Mouse (Mus musculus): ENCODE results near the gene Rtca.

The Rtca gene

DNA sequence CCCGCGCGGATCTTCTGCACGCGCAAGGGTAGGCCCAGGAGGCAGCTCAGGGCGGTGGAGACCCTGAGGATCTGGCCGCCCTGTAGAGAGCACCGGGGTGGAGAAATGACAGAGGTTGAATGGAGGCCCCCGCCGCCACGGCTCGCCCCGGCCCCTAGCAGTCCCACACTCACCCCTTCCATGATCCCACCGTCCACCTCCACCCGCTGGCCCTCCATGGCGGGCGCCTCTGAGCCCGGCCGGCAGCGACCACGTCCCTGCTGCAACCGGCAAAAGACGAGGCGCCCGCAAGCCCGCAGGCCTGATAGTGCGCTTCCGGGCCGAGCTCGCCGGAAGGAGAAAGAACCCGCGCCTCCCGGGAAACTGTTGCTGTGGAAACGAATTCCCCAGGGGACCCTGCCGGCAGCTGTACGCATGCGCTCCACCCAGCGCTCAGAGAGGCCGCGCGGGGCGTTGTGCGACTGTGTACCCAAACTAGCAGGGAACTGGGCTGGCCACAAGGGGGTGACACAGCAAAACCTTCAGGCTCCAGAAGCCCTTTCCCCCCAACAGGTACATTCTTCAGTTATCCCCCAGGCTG, at the start of gene Rtca:
Gene Rtca (minus strand): TSS at position 437 of the 580 bp plus-strand sequence.
- H3K36me3 ChIP-seq (ENCODE audit: control insufficient read depth, insufficient read depth, low read length, poor library complexity, severe bottlenecking) = peaks cover 9% of the 10 kb centered on the region
- peak; percentile 99 for DNase-seq (ENCODE audit: low read depth, low spot score)
- H3K27me3 ChIP-seq (ENCODE audit: control insufficient read depth, insufficient read depth, low read length, poor library complexity, severe bottlenecking) = no peaks in the 10 kb centered on the region

DNA sequence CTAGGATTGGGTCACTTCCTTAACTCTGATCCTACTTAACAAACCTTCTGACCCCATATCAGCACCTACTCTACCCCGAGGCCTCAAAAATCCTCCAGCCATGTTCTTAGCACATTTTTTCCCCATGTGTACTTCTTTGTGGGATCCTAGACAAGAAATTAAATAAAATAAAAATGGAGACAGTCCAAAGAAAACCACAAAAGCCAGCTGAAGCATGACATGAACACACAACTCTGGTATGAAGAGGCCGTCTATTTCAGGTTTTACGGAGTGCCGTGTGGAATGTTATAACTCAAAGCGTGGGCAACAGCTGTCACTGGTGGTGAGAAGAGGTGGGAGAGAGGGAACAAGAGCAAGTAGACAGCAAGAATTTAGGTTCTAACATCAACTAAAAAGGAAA, 43.4 kb upstream of the Rtca start:
- Histone ChIP-seq H3K36me3 (ENCODE audit: control insufficient read depth, insufficient read depth, low read length, poor library complexity, severe bottlenecking) (no peaks in the 10 kb centered on the region; the same call in 1 of the 2 replicates), H3K27me3 (ENCODE audit: control insufficient read depth, insufficient read depth, low read length, poor library complexity, severe bottlenecking) (no peaks in the 10 kb centered on the region)
- DNase-seq (ENCODE audit: low read depth, low spot score) = no peak

DNA sequence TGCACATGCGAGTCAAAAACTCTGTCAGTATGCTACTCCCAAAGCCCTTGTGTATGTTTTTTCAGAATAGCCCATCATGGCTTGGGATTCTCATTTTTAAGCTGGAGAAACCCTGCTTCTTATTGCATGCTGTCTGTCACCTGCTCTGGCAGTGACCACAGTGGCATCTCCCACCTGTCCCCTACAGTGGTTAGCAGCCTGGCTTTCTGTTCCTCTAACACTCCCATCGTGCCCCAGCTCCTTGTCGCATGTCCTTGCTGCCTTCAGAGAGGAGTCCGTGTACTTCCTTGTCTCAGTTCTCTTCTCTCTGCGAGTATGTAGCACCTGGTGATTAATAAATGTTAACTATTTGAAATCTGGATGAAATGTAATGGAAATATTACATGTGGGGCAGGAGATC, 39.4 kb upstream of the Rtca start:
- no peaks in the 10 kb centered on the region for H3K27me3 ChIP-seq (ENCODE audit: control insufficient read depth, insufficient read depth, low read length, poor library complexity, severe bottlenecking)
- no peak for DNase-seq (ENCODE audit: low read depth, low spot score)
- H3K36me3 ChIP-seq (ENCODE audit: control insufficient read depth, insufficient read depth, low read length, poor library complexity, severe bottlenecking) = peaks cover 2% of the 10 kb centered on the region

DNA sequence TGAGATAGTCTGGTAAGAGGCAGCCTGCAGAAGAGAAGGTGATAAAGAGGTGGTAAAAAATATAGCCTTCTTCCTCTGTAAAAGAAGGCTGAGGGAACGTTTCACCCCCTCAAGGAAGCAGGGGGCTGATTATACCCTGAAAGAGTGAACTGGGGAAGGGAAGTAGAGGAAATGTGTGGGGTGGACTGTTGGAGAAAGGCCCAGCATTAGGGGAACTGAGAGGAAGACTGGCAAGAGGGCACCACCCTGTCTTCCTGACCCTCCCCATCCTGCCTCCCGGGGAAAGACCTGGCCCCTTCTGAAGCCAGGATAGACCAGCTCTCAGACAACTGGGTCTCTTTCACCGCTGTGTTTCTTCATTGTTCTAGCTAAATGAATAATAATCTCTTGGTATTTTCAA, 34.5 kb upstream of the Rtca start:
- DNase-seq (ENCODE audit: low read depth, low spot score) = no peak
- Histone ChIP-seq H3K27me3 (ENCODE audit: control insufficient read depth, insufficient read depth, low read length, poor library complexity, severe bottlenecking) (no peaks in the 10 kb centered on the region), H3K36me3 (ENCODE audit: control insufficient read depth, insufficient read depth, low read length, poor library complexity, severe bottlenecking) (peaks cover 14% of the 10 kb centered on the region)

DNA sequence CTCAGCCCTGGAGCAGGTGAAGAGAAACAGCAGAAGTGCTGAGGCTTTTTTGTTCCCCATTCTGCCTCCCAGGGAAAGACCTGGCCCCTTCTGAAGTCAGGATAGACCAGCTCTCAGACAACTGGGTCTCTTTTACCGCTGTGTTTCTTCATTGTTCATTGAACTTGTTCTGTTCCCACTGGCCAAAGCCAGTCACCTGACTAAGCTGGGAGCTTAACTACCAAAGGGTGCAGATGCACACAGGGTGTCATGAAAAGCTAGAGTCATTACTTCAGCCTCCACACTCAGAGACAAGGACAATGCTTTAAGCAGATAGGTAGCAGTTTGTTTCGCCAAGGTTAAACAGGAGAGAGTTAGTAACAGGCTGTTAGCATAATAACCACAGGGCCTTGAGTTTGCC, 34.1 kb upstream of the Rtca start:
- H3K36me3 ChIP-seq (ENCODE audit: control insufficient read depth, insufficient read depth, low read length, poor library complexity, severe bottlenecking) = peaks cover 14% of the 10 kb centered on the region
- H3K27me3 ChIP-seq (ENCODE audit: control insufficient read depth, insufficient read depth, low read length, poor library complexity, severe bottlenecking) = no peaks in the 10 kb centered on the region
- no peak for DNase-seq (ENCODE audit: low read depth, low spot score)

DNA sequence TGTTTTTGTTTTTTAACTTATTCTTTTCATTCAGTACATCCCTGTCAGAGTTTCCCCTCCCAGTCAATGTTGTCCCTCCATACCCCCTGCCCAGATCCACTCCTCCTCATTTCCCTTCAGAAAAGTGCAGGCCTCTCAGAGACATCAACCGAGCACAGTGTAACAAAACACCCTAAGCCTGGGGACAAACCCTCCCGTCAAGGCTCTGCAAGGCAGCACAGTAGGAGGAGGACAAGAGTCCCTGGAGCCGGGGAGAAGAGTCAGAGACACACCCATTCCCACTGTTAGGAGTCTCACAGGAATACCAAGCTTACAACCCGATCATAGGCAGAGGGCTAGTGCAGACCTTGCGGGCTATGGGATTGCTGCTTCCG, 29.2 kb upstream of the Rtca start:
- Histone ChIP-seq H3K27me3 (ENCODE audit: control insufficient read depth, insufficient read depth, low read length, poor library complexity, severe bottlenecking) (no peaks in the 10 kb centered on the region), H3K36me3 (ENCODE audit: control insufficient read depth, insufficient read depth, low read length, poor library complexity, severe bottlenecking) (peaks cover 15% of the 10 kb centered on the region)
- DNase-seq (ENCODE audit: low read depth, low spot score) = no peak

DNA sequence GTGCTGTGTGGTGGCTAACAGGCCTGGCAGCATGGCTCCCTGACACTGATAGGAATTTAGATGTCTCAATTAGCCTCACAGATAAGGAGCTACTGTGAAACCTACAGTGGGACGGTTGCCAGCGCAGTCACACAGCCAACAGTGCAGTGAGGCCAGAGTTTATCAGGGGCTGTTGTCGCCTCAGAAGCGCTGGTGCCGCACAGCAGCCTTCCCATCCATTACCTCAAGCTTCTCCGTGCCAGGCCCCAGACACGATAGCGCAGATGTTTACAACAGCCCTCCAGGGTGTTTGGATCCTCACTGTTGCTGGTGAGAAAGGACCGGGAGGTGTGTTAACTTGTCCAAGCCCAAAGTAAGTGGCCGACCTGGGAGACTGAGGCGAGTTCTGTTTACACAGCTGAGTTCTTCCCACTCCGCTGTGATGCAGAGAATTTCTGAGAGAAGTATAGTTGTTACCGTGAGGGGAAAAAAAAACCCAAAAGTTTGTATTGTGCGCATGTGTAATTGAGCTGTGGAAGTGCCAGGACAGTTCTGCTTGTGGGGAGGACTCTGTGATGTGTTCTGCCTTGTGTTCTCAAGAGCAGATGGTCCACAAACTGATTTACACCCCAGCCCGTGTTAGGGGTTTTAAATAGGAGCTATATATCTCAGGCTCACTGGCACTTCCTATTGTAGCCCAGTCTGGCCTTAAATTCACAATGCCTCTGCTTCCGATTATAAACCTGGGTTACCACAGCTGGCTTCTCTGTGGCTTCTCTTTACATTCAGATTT, 28.6 kb upstream of the Rtca start:
- H3K36me3 ChIP-seq (ENCODE audit: control insufficient read depth, insufficient read depth, low read length, poor library complexity, severe bottlenecking) = peaks cover 15% of the 10 kb centered on the region
- H3K27me3 ChIP-seq (ENCODE audit: control insufficient read depth, insufficient read depth, low read length, poor library complexity, severe bottlenecking) = no peaks in the 10 kb centered on the region
- DNase-seq (ENCODE audit: low read depth, low spot score) = no peak

DNA sequence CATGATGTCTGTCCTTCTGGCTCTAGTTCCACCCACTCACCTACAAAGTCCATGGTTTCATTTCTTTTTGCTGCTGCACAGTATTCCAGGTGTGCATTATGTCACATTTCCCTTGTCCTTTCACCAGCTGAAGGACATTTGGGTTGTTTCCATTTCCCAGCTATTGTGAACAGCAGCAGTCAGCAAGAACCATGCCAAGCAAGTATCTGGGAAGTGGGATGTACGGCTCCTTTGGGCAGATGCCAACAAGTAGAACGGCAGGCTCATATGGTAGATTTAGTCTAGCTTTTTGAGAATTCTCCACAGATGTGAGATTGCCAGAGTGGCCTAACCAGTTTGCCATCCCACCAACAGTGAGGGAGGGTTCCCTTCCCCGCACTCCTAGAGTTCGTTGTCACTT, 22.8 kb upstream of the Rtca start:
- no peak for DNase-seq (ENCODE audit: low read depth, low spot score)
- Histone ChIP-seq H3K27me3 (ENCODE audit: control insufficient read depth, insufficient read depth, low read length, poor library complexity, severe bottlenecking) (0 out of 2 replicates have a peak, but pooled peaks cover 1% of the 10 kb centered on the region), H3K36me3 (ENCODE audit: control insufficient read depth, insufficient read depth, low read length, poor library complexity, severe bottlenecking) (peaks cover 3% of the 10 kb centered on the region; the same call in 1 of the 2 replicates)

DNA sequence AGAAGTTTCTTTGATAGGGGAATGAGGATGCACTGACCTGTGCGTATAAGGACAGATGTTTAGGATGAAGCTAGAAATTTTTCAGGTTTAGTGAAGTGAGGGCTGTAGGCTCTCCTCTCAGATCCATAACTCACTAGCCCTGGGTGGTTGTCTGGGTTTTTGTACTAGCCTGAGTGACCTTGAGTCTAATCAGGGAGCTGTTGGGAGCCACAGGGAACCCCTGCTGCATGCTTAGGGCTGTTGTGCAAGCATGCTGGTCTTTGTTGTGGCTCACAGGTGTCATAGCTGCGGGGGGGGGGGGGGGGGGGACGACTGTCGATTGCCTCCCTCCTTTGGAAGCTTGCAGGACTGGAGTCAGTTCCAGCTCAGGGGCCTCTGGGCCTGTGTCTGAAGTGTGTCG, 21.7 kb upstream of the Rtca start:
- no peak for DNase-seq (ENCODE audit: low read depth, low spot score)
- peaks cover 4% of the 10 kb centered on the region; the same call in 1 of the 2 replicates for H3K36me3 ChIP-seq (ENCODE audit: control insufficient read depth, insufficient read depth, low read length, poor library complexity, severe bottlenecking)
- 0 out of 2 replicates have a peak, but pooled peaks cover 1% of the 10 kb centered on the region for H3K27me3 ChIP-seq (ENCODE audit: control insufficient read depth, insufficient read depth, low read length, poor library complexity, severe bottlenecking)

DNA sequence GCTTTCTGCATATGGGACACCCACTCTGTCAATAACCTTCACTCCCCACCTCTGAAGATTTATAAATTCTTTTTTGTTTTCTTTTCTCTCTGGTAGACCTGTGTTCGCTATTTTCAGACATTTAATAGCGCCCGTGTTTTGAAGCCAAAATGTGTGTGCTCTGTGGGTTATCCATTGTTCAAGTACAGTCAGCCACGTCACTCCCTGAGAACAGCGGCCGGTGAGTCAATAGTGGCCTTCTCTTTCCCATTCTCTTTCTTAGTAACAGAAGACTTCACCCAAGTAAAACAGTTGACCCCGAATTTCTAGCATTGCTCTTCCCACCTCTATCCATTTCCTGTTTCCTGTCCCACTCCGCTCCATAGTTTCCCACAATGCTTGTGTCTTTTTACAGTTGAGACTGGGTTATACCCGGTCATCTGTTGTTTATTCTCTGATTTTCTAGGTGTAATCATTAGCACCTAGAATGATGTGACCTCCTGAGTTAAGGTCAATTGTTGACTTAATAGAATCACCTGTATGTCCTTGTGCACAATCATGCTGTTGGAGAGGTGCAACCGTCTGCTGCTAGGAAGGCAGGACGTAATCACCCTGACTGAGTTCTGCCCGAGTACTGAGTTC, 12.2 kb upstream of the Rtca start:
- H3K36me3 ChIP-seq (ENCODE audit: control insufficient read depth, insufficient read depth, low read length, poor library complexity, severe bottlenecking) = peaks cover 7% of the 10 kb centered on the region; the same call in 1 of the 2 replicates
- no peaks in the 10 kb centered on the region for H3K27me3 ChIP-seq (ENCODE audit: control insufficient read depth, insufficient read depth, low read length, poor library complexity, severe bottlenecking)
- DNase-seq (ENCODE audit: low read depth, low spot score) = no peak

DNA sequence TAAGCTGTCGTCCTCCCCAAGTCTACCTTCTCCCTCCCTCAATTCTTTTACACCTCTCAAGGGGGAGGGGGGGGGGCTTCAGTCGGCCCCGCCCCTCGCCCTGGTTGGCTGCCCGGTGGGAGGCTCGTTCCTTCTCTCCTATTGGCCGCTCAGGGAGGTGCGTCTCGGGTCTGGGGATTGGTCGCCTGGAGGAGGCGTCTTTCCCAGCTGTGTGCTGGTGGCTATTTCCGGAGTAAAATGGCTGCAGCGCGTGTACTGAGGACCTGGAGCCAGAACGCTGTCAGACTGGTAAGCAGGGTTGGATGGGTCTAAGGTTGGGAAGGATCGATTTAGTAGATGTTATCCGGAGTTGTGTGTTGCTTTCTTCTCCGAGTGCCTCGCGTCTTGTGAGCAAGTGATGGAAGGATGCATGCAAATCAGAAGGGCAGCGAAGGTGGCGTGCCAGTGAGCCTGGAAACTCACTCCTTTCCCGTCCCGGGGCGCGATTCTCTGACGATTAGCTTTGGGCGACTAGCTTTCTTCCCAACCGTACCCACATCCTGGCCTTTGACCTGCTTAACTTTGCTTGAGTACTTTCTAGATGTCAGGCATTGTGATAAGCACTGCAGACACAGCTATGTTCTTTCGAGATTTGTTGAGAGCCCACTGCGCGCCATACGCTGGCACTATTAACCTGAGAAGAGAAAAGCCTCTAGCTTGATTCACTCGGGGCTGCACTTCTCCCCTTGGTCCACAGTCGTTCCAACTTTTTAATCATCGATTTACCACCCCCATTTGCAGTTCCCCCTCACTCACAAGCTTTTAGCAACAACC, 5.1 kb upstream of the Rtca start, which contains the start of gene Dbt:
Gene Dbt (plus strand): TSS at position 167 of the 813 bp plus-strand sequence.
- DNase-seq (ENCODE audit: low read depth, low spot score) = peak; percentile 89
- no peaks in the 10 kb centered on the region for H3K27me3 ChIP-seq (ENCODE audit: control insufficient read depth, insufficient read depth, low read length, poor library complexity, severe bottlenecking)

DNA sequence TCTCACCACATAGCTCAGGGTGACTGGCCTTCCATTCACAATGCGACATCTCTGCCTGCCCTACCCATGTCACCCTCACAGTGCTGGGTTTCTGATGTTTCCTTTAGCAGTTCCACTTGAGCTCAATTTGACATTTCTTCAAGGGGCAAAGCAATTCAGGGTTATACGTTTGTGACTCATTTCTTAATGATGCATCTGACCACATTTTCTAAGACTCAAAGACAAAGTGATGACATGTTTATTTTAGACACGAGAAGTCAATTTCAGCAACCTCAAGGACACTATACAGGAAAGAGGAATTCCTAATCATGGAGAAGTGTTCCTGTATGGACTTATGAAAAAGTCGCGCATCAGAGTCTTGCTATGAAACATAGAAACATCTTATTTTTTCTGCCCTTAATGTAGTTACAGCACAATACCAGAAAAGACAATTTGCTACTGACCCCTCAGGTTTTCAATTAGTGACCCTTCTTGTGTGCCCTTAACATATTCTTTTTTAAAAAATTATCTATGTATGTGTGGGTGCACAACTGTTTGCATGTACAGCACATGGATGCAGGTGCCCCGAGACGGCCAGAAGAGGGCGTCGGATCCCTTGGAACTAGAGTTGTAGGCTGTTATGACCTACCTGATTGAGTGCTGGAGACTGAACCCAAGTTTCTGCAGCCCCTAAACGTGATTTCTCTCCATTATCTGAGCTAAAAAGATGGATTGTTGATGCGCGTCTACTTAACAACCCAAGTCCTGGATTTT, 4.3 kb upstream of the Rtca start:
- no peaks in the 10 kb centered on the region for H3K27me3 ChIP-seq (ENCODE audit: control insufficient read depth, insufficient read depth, low read length, poor library complexity, severe bottlenecking)
- 0 out of 2 replicates have a peak, but pooled peaks cover 2% of the 10 kb centered on the region for H3K36me3 ChIP-seq (ENCODE audit: control insufficient read depth, insufficient read depth, low read length, poor library complexity, severe bottlenecking)
- no peak for DNase-seq (ENCODE audit: low read depth, low spot score)

More for the DNA sequence above, 5.1 kb upstream of the Rtca start, which contains the start of gene Dbt:
- H3K36me3 ChIP-seq (ENCODE audit: control insufficient read depth, insufficient read depth, low read length, poor library complexity, severe bottlenecking) = 0 out of 2 replicates have a peak, but pooled peaks cover 2% of the 10 kb centered on the region

DNA sequence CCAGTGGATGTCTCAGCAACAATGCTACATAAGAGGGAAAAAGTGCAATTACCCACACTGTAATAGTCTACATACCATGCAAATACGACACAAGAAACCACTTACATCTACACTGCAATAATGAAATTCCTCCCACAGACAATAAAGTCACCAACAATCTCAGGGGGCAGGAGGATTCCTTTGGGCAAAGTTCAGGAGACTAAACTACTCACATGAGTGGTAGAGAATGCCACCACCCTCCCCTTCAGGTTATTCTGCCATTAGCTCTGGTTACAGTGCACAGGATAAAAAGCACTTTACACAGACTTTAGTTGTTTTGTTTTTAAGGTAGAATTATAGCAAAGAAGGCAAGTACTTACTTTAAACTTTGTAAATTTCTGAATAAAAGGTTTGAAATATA, 12.3 kb downstream of the Rtca start:
- no peaks in the 10 kb centered on the region for H3K27me3 ChIP-seq (ENCODE audit: control insufficient read depth, insufficient read depth, low read length, poor library complexity, severe bottlenecking)

DNA sequence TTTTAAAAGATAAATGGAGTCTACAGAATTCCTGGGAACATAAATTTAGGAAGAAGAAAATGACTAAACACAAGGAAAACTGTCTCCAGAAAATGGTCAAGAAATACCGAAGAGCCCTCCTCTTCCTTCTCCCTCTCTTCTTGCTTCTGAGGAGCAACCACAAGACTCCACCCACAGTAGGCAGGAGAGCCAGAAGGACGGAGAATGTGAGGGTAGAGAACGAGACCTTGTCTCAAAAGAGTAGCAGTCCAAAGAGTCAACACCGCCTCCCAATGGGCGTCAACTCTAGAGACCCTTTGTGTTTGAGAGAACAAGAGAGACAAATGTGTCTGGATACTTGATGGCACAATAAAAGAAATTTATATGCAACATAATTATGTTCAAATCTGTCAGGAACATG, 14.3 kb downstream of the Rtca start:
- H3K27me3 ChIP-seq (ENCODE audit: control insufficient read depth, insufficient read depth, low read length, poor library complexity, severe bottlenecking) = no peaks in the 10 kb centered on the region
- DNase-seq (ENCODE audit: low read depth, low spot score) = no peak
- H3K36me3 ChIP-seq (ENCODE audit: control insufficient read depth, insufficient read depth, low read length, poor library complexity, severe bottlenecking) = peaks cover 13% of the 10 kb centered on the region; the same call in 1 of the 2 replicates

More for the DNA sequence above, 12.3 kb downstream of the Rtca start:
- no peak for DNase-seq (ENCODE audit: low read depth, low spot score)
- peaks cover 13% of the 10 kb centered on the region; the same call in 1 of the 2 replicates for H3K36me3 ChIP-seq (ENCODE audit: control insufficient read depth, insufficient read depth, low read length, poor library complexity, severe bottlenecking)
